Mouse (Mus musculus) ES-Bruce4 (cell line): ENCODE measurements around the gene Npas4.

Experiments used
- CTCF ChIP-seq: IDR thresholded peaks from one replicate; pipeline ENCODE4 v1.8.1; 2011; ENCODE audit warnings: low read depth, low read length
- EP300 ChIP-seq: IDR thresholded peaks from 2 replicates; pipeline ENCODE4 v1.6.1; 2011; ENCODE audit warnings: low read depth, low read length; ENCODE audit not compliant: insufficient read depth
- POLR2A ChIP-seq: IDR thresholded peaks from one replicate; pipeline ENCODE4 v1.8.1; 2011; ENCODE audit warnings: low read length; ENCODE audit not compliant: insufficient read depth

DNA sequence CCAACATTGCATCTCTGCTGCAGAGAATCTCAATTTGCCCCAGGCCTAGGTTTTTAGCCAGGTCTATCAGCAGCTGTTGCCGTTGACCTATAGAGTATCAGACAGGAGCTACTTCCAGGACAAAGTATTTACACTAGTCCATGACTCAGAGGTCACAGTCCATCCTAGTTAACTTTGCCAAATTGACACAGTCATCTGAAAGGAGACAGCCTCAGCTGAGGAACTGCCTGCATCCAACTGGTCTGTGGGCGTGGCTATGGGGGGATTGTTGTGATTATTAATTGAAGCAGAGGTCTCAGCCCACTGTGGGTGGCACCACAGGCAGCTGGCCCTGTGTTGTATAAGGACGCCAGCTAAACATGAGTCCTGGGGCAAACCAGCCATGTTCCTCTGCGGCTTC, 14.8 kb upstream of the Npas4 start:
- TF ChIP-seq CTCF (no peak), POLR2A (no peak), EP300 (no peak)
